Mouse (Mus musculus): ENCODE measurements around the gene Dab1. TPM values are rescaled to one million over a fixed set of nuclear protein-coding genes. Genes with fewer than 3 reads are reported as not detected.

The Dab1 gene
- polyA plus RNA-seq, 1 experiment, result 56.8 TPM

- DNase-seq (ENCODE audit: extremely low spot score in 1 of 2, low spot score in 1 of 2), result peak; percentile 20 to 65
Observed at GRCm38 (mm10) chr4:104338382-104338781, 719.2 kb downstream of the Dab1 start.

DNA sequence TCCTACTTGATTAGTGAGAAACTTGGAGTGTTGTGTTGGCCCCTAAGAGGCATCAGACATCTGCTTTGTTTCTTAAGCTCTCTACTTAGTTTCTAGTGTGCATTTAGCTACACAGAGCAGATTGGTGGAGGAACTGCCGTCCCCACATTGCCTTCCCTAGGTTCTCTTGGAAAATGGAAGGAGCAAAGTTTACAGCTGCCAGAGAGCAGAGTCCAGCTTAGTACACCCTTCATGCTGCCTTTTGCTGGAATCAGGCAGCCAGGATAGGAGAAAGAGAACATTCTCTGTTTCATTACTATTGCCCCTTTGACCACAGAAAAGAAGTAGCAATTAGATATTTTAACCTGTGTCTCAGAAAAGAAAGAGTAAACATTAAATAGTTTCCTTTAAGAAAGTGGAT is 742.2 kb downstream of the Dab1 start:
- DNase-seq (ENCODE audit: extremely low spot score in 1 of 2, low spot score in 1 of 2), result no peak

- peak in 1 of 2 experiments; percentile 41 for DNase-seq (ENCODE audit: extremely low spot score in 1 of 2, low spot score in 1 of 2)
Observed at GRCm38 (mm10) chr4:104366491-104366890, 747.3 kb downstream of the Dab1 start.

DNA sequence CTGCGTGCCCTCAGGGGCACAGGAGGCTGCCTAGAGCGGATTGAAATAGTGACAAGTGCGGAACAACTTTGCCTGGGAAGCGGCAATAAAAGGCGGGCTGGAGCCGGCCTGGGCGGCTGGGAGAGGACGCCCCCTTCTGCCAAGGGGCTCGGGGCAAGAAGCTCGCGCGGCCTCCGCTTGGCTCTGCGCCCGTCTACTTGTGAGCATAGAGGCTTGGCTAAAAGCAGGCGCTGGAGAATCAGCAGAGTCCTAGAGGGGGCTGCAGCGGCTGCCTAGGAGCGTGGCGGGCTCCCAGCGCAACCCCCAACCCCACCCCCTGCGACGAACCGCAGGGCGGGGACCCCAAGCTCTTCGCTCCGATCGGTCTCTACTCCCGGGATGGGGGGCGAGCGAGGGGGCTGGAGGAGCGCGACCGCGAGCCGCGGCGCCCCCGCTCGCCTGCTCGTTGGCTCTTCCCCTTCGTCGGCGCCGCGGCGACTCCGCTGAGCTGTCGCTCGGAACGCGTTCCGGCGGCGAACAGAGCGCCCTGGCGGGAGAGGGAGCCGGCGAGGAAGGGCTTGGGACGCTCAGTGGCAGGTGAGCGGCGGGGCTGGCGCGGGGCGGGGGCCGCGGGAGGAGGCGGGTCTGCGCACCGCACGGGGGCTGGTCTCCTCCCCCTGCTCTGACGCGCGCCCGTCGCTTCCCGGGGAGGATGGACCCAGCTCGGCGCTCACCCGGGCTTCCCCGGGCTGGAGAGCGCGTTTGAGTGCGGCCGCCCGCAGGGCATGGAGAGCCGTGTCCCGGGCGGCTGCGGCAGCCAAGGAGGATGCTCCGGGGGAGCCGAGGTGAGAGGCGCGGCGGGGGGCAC is 748.0 kb downstream of the Dab1 start:
- peak; percentile 56 to 88 for DNase-seq (ENCODE audit: extremely low spot score in 1 of 2, low spot score in 1 of 2)

GRCm38 (mm10) chr4:104367741-104368411 is 748.7 kb downstream of the Dab1 start:
- peak; percentile 16 to 38 for DNase-seq (ENCODE audit: extremely low spot score in 1 of 2, low spot score in 1 of 2)

- DNase-seq (ENCODE audit: extremely low spot score in 1 of 2, low spot score in 1 of 2), result peak; percentile 56 to 76
Observed at GRCm38 (mm10) chr4:104368561-104369021, 749.4 kb downstream of the Dab1 start.

DNA sequence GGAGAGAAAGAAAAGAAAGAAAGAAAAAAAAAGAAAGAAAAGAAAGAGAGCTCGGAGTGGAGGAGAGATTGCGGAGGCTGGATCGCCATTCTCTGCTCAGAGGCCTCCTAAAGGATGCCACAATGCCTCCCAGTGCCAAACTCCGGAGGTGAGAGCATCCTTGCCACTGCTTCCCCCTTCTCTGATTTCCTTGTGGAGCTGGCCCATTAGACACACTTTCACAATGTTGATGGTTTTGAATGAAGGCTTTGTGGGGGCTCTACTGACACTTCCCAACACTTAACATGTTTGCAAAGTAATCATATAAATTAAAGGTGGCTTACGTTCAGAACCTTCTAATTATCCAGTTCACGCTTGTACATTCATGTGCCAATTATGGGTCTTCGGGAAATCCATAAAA is 749.9 kb downstream of the Dab1 start:
- DNase-seq (ENCODE audit: extremely low spot score in 1 of 2, low spot score in 1 of 2), result no peak

DNA sequence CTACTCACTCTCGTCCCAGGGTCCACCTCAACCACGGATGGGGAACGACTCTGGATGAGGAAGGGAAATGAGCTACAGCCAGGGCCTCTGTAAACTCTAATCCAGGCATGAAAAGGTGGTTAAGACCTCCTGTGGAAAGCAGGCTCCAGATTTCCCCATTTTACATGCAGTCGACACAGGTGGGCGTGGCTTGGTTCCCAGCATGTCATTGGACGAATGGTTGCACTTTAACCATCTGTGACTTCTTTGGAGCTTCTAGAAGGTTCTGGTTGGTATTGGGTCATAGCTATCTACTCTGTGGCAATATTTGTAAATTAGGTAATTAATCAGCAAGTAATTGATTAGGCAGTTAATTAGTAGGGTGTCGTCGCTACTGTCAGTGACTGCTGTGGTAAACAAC is 752.0 kb downstream of the Dab1 start:
- no peak for DNase-seq (ENCODE audit: extremely low spot score in 1 of 2, low spot score in 1 of 2)

GRCm38 (mm10) chr4:104374191-104374590 is 755.0 kb downstream of the Dab1 start:
- no peak for DNase-seq (ENCODE audit: extremely low spot score in 1 of 2, low spot score in 1 of 2)

GRCm38 (mm10) chr4:104384704-104385103 is 765.5 kb downstream of the Dab1 start:
- no peak for DNase-seq (ENCODE audit: extremely low spot score in 1 of 2, low spot score in 1 of 2)

- DNase-seq (ENCODE audit: extremely low spot score in 1 of 2, low spot score in 1 of 2), result no peak
Observed at GRCm38 (mm10) chr4:104385272-104385671, 766.1 kb downstream of the Dab1 start.

- DNase-seq (ENCODE audit: extremely low spot score in 1 of 2, low spot score in 1 of 2), result no peak
Observed at GRCm38 (mm10) chr4:104395515-104395914, 776.4 kb downstream of the Dab1 start.

DNA sequence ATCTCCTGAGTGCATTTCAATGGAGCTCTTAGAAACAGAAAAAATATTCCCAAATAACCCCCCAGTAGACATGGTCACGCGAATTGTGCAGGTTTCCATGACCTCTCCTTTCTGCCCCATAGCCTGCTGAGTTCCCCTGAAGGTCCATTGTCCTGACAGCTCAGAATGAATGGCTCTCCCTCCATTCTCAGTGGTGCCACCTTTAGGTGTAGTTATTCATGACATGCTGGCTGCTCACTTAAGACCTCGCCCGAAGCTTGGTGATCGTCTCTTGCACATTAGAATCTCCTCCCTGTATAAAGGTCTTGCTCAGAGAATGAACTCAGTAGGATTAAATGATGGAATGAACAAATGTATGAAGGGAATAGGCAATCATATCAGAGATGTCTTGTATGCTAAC is 776.9 kb downstream of the Dab1 start:
- no peak for DNase-seq (ENCODE audit: extremely low spot score in 1 of 2, low spot score in 1 of 2)

GRCm38 (mm10) chr4:104399106-104399730 is 780.1 kb downstream of the Dab1 start:
- DNase-seq (ENCODE audit: extremely low spot score in 1 of 2, low spot score in 1 of 2), result peak in 1 of 2 experiments; percentile 46

DNA sequence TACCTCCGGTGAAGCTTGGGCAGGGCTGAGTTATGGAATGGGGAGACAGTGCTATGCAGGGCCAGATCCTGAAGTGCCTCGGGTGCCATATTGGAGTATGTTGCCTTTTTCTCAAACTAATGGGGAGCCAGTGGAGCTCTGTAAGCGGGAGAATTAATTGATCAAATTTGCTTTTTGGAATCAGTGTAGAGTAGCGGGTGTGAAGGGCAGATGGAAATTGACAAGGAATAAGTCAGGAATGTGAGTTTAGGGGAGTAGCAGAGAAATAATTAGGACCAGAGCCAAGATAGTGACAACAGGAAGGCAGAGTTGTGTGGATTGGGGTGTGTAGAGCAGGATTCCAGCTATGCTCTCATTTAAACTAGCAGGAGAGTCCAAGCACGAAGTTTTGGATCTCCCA is 784.9 kb downstream of the Dab1 start:
- DNase-seq (ENCODE audit: extremely low spot score in 1 of 2, low spot score in 1 of 2), result no peak

DNA sequence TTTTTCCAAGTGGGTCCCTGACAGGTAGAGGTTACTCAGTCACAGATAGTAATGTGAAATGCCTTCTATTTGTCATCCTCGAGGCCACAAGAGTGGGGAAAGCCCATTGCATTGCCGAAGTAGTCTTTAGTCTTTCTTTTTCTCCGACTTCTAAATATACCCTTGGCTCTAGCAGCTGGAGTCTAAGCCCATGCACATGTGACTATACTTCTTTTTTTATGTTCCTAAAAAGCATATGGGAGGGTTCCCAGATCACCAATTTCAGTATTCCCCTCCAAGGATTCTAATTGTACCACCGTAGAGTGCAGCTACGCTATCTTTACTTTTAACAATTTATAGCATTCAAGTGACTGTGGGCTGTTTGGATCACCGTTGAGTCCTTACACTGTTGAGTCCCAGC is 791.8 kb downstream of the Dab1 start:
- no peak for DNase-seq (ENCODE audit: extremely low spot score in 1 of 2, low spot score in 1 of 2)

DNA sequence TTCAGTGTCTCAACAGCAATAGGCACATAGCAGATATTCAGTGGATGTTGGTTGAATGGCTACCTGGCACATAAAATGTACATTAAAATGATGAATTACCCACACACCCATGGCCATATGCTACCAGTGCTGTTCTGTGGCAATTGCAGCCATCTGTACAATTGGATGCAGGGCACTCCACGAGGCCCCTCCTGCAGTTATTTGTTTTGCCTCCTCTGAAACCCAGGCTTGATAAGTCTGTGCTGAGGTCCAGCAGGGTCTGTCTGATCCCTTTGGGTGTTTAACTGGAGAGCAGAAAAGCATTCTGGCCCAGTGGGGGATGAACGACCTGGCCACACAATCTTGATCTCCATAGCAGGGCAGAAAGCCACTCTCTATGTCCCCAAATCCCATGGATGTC is 796.3 kb downstream of the Dab1 start:
- no peak for DNase-seq (ENCODE audit: extremely low spot score in 1 of 2, low spot score in 1 of 2)

DNA sequence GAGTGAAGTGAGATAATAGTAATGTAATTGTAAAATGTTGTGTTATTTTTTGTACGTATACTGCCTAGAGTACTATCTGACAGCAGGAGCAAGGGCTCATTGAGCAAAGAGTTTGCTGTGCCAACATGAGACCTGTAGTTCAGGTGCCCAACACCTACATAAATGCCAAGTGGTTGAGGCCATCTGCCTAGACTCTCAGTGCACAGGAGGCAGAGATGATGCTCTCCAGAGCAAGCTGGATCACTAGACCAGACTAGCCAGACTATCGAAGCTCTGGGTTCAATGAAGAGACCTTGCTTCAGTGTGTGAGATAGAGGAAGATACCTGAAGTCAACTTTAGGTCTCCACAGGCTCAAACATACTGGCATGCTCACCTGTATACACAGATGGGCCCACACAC is 799.2 kb downstream of the Dab1 start:
- DNase-seq (ENCODE audit: extremely low spot score in 1 of 2, low spot score in 1 of 2), result no peak

- peak in 1 of 2 experiments; percentile 40 for DNase-seq (ENCODE audit: extremely low spot score in 1 of 2, low spot score in 1 of 2)
Observed at GRCm38 (mm10) chr4:104420983-104421680, 802.0 kb downstream of the Dab1 start.

DNA sequence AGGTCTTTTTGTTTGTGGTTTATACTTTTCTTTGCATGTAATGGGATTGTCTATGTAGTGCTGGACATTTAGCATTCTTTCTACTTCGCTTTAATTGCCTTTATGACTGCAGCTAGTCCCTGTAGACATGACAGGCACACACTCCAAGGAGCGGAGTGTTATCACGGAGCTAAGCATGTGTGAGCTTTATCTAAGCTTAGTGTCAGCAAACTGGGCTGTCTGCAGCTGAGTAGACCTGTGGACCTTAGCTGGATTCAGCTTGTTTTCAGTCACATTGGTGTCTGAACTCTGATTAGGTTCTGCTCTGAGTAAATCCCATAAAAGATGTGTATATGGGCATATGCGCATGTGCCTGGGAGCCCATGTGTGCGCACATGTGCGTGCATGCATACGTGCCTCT is 810.0 kb downstream of the Dab1 start:
- DNase-seq (ENCODE audit: extremely low spot score in 1 of 2, low spot score in 1 of 2), result no peak
